Mouse (Mus musculus): Measurements from ENCODE around the gene Erich2.

The Erich2 gene

DNA sequence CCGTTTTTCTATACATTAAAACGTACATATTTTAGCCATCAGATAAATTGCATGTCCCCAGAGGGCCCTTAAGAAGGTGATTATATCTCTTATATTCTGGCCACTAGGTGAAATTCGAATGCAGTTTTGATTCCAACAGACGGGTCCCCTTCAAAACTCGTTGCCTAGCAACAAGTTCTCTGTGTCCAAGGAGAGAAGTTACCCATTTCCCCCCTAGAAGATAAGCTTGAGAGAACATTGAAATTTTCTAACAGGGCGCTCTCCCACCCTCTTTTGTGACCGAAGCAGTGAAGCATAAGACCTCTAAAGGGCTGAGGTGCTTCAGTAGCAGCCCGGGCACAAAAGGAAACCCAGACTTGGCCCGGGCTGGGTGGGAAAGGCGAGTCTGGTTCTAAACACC is at the start of gene Erich2:
TSS of gene Erich2 (plus strand) at position 324 of the 400 bp plus-strand sequence.
- peak; percentile 19 for DNase-seq (ENCODE audit: low read depth, low spot score)

DNA sequence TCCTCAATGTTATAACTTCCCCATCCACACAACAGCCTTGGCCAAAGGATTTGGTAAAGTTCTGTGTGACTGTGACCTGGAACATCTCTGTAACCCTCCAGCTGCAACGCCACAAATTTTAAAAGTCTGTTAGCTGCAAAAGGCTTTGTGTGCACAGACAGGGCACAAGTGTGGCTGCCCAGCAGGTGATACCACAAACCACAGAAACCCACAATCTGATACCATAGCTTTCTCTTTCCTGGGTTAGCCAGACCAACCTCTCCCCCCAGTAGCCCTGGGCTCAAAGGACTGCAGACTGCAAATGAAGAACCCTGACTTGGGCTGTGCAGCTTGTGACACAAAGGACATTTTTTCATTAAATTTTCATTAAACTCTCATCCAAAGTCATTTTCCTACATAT is 45.0 kb upstream of the Erich2 start:
- no peak for DNase-seq (ENCODE audit: low read depth, low spot score)

DNA sequence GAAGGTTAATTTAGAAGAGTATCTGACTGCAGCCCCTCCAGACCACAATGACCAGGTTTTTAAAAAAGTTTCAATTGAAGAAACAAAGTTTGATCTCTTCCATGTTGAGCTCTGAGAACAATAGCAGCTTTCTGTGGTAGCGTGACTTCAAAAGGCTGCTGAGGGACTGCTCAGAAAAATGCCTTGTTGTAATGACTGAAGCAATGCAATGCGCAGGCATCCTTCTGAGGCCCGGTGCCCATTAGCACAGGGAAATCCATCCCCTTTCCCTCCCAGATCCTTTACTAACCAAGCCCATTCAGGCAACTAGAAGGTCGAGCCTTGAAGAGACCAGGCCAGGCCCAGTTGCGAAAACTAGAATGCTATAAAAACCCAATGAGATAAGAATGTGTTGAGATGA is 37.5 kb upstream of the Erich2 start:
- DNase-seq (ENCODE audit: low read depth, low spot score): no peak

DNA sequence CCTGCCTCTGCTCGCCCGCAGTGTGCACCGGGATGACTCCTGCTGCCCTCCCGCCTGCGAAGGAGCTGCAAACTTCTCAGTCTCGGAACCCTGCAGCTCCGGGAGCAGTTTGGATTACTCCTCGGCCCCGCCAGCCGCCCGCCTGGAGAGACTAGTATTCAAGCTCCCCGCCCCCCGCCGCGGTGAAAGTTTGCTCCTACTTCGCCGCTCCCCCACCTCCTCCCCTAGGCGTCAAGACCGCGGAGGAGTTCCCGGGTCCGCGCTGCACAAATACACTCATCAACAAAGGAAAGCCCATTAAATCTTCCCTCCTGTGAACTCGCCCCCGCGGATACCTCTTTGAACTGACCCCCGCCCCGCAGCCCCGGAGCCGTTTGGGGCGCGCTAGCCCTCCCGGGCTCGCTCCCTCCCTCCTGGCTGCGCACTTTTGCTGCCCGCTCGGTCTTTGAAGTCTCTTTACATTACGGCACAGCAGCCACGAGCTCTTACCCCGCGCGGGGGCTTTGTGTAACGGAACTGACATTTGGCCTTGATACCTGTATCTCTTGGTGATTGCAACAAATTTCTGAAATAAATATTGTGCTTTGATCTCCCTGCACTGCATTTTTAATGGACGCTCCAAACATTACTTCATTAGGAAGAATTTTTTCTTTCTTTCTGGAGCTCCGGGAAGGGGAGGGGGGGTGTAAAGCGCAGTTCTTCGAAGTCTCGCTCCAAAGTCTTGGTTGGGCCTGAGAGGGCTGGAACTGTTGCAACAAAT is 36.6 kb upstream of the Erich2 start:
- DNase-seq (ENCODE audit: low read depth, low spot score): no peak

DNA sequence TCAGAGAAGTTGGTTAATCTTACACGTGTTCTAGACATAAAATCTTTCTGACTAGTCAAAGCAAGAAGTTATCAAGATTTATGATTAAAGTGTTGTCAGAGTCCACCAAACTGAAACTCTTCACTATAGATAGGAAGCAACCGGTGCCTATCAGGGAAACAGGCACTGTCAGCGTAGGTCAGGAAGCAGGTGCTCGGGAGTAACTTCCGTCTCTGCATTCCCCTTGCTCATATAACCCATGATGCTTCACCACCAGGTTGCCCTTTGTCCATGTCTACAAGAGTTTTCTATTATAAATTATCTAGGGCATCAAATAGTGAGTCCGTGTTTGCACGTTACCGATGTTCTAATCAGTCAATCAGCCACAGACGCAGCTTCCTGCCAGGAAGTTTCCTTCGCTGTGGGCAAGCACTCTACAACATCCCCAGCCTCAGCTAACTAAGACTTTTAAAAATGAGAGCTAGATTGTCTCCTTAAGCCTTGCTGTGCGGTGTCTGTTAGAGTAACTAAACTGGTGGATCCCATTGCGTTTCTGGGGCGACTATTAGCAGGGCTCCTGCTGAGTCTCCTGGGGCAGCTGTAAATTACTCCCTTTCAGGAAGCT is 10.8 kb upstream of the Erich2 start:
- no peak for DNase-seq (ENCODE audit: low read depth, low spot score)

DNA sequence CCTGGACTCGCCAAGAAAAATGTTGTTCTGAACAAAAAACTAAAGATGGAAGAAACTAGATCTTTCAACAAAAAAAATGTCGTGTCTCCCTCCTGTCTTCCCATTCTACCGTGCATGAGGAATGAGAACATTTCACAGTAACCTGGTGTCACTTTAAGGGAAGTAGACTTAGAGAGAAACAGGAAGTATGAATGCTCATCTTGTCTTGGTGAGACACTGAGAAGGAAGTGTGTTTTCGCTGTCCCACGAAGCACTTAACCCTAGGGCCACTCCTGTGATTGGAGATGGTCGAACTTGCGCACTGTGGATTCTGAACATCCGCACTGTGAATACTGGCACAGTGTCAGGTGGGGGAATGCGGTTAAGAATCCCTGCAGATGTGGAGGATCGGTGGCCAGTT is 5.2 kb upstream of the Erich2 start:
- no peak for DNase-seq (ENCODE audit: low read depth, low spot score)

DNA sequence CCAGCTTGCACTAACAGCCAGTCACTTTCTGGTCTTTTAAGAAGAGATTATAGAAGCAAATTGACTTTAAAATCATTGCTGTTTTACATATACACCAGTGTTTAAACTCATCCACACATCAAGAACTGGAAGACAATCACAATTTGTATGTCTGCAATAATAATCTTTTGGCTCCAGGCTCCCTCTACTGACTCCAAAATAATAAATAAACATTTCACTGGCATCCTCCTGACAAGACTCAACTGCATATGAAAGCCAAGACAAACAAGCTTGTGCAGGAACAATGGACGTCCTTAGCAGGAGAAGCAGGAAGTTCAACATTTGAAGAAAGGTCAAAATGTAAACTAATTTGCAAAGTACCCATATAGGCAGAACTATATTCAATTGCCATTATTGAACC is 3.4 kb upstream of the Erich2 start:
- no peak for DNase-seq (ENCODE audit: low read depth, low spot score)

DNA sequence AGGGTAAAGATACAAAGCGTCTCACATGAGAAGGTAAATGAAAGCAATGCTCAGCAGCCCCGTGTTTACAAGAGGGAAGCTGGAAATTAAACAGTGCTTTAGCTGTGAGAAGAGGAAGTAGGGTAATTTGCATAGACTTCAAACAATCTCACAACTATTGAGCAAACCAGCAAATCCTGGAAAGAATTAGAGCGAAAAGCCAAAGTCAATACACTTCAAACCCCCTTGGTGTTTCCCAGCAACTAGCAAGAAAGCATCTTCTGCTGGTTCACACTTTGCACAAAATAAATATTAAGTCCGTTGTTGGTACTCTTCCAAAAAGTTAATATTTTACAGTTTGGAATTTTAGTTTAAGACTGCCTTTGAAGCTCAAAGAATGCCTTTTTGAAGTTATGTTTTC is 2.7 kb upstream of the Erich2 start:
- DNase-seq (ENCODE audit: low read depth, low spot score): no peak

DNA sequence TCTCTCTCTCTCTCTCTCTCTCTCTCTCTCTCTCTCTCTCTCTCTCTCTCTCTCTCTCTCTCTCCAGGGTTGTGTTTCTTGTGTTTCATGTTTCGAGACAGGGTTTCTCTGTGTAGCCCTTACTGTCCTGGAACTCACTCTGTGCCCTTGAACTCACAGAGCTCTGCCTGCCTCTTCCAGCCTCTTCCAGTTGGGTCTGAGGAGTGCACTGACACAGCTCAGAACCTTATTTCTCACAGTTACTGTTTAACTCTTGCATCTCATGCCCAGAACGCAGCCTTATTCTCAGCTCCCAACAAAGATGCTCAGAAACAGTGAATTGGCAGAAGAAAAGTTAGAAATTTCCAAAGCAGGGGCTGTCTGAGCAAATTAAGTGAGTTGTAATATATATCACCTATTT is 2.2 kb upstream of the Erich2 start:
- no peak for DNase-seq (ENCODE audit: low read depth, low spot score)

DNA sequence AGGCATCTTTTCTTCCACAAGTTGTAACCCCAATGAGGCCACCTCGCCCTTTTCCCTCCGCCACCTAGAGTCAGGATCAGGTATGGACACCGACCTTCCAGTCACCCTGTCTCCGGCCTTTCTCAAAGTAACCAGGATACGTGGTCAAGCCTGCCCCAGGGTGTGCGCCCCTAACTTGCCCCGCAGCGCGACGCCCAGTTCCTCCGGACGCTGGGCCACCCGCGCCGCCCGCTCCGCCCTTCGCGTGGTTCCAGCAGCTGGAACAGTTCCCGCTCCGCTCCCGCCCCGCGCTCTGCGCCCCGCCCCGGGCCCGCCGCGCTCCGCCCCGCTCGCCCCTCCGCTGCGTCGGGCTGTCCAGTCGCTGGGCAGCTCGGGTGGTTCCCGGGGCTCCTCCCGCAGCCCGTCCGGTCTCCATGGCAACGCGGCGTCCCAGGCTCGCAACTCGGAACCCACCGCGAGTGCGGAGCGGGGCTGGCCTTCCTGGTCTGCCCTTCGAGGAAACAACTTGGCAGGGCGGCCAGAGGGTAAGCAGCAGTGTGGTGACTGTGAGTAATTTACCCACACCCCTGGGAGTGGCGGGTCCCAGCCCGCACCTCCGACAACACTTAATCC is 508 bp downstream of the Erich2 start:
- peak; percentile 48 for DNase-seq (ENCODE audit: low read depth, low spot score)

DNA sequence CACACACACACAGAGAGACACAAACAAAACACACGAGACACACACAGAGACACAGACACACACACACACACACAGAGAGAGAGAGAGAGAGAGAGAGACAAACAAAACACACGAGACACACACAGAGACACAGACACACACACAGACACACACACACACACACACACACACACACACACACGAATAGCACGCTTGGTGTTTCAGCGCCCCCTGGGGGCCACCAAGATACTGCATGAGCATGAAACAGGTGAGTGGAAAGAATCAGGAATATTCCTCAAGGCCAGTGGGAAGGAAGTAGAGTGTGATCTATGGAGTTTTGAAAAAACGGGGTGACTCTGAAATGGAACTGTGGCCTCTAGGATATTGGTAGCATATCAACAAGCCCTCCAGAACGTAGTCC is 29.7 kb downstream of the Erich2 start:
- peak; percentile 56 for DNase-seq (ENCODE audit: low read depth, low spot score)

DNA sequence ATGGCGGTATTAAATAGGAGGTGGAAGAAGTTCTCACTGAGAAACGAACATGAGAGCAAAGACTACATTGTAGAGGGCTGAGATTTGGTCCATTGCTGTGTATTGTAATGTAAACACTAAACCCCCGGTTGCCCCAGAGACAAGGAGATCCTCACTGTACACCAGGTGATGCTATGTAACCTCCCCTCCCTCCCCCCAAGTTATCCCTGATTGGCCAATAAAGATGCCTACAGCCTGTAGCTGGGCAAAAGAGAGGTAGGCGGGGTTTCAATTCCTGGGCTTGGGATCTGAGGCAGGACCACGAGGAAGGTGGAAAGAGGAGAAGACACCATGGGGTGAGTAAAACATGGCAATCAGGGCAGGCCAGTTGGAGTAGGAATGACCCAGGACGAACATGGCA is 42.1 kb downstream of the Erich2 start:
- no peak for DNase-seq (ENCODE audit: low read depth, low spot score)

DNA sequence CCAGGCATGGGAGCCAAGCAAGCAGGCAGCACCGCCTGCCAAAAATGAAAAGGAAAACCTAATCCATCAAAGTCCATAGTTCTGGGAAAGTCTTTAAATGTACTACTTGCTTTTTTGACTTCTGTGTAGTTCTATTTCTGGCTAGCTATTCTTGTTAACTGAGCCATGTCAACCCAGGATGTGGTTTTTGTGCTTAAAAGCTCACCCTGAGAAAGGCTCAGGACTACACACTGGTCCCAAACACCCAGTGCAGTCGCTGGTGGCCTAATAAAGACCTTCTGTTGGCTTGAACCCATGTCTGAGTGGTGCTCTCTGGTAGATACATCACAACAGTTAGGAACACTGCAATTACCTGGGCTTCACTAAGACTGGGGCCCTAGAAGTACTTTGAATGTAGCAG is 42.8 kb downstream of the Erich2 start:
- DNase-seq (ENCODE audit: low read depth, low spot score): no peak

DNA sequence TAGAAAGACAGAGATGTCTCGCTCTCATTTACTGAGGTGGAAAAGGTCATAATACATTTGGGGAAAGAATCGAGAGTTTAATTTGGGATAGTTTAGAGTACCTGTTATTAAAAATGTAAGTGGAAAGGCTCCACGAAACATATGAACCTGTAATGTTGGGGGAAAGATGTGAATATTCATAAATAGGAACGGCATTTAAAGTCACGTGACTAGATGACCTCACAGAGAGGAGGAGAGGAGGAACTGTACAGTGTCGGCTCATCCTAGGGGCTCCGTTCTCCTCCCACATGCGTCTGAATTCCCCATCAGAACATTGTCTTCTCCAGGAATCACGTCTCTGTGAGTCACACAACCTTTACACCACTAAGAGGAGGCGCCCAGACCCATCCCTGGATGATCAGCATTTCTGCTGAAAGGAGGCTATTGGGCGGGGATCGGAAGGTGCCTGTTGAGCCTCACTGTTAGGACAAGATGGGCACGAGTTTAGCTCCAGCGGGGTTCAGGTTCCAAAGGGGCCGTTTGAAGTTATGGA is 43.5 kb downstream of the Erich2 start:
- peak; percentile 55 for DNase-seq (ENCODE audit: low read depth, low spot score)

DNA sequence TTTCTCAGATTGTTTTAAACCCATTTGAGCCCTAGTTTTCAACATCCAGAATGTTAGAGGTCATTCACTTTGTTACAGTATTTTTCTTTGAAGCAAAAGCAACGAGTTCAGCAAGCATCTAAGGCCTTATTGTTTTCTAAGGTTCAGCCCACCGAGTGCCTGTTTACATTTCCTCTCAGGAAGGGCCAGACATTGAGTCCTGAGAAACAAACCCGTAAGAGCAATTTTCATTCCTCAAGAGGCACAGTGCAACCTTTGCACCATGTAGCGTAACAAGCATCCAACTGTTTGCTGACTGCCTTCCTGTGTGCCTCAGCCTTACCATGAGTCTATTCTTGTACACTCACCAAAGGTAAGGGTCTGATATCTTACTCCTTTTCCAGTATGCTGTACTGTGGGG is 44.2 kb downstream of the Erich2 start, which contains the start of gene Gad1:
TSS of gene Gad1 (plus strand) at position 301 of the 400 bp plus-strand sequence.
- DNase-seq (ENCODE audit: low read depth, low spot score): no peak

DNA sequence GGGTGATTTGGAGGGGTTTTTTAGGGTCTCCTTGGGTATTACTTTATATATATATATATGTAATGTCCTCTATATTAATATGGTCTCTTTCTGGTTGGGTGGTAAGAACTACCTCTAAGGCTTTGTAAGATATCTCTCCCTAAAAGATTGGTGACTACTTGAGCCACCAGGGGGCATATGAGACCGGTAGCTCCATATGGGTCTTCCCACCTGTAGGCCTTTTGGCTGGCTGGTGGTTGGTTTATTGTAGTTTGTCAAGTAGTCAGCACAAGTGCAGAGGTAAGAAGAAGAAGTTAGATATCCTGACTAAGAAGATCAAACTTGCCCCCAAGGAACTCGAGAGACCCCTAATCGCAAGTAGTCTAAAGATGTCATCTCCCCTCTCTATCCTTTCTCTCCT is 45.2 kb downstream of the Erich2 start:
- no peak for DNase-seq (ENCODE audit: low read depth, low spot score)

DNA sequence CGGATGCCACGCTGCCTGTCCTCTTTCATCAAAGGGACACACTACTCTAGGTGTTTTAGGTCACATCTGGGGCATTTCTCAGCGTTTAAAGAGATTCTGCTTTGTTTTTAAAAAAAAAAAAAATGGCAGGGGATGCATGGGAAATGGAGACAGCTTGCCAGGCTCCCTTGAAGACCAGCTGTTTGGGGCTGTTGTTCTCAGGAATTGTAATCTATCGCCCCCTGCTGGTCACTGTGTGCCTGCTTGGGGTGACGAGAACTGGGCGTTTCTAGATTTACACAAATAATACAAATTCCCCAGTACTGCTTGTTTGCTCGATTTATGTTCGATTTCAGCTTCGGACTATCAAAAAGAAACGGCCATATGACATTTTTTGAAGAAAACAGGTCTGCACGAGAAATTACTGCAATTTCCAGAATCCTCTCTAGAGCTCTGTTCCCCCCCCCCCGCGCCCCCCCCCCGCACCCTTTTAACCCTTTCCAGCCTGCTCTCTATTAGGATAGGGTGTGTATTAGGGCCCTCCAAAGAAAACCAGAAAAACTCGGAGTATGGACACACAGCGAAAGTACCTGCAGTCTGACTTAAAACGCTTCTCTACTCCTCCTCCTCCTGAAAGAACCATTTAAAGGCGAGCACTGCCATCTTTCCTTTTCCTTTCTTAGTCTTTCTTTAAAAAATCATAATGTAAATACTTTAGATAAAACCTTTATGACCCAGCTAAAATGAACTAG is 49.7 kb downstream of the Erich2 start:
- peak; percentile 94 for DNase-seq (ENCODE audit: low read depth, low spot score)

DNA sequence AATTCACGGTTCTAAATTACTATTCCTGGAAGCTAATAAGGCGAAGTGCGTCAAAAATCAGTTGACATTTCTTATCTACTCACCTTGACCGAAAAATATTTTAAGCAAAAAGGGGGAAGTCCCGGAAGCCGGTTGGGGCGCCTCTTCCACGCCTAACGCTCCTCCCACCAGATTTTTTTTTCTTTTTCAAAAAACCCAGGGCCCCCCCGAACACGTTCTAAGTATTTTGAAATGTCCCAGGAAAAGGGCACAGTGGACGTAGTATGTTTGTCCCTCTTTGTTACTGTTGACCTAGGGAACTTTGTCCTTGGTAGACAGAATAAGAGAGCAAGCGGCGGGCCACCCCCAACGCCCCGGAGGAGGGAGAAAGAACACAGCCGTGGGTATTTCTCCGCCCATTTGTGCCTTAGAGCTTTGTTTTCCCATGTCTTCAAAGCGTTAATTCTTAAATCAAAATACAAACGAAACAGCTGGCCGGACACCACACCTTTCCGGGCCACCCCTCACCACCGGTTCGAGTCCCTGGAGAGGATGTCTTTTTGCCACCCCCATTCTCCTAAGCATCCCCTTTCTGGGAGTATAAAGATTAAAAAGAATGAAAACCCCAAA is 50.3 kb downstream of the Erich2 start:
- peak; percentile 29 for DNase-seq (ENCODE audit: low read depth, low spot score)

DNA sequence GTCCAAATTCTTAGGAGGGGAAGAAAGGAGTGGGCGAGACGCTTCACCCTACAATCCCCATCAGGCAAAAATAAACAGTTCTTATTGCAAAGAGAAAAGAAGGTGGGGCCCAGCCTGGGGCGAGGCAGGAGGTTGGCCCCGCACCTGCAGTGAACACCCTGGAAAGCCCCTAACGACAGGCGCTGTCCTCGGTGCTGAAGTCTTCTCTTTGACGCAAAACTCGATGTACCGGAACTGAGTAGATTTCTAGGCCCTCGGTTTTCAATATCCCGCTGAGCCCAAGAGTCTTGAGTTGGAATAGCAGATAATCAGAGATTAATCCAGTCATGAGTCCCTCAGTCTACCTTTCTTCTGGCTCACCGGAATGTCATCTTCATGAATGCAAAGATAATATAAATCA is 50.9 kb downstream of the Erich2 start:
- DNase-seq (ENCODE audit: low read depth, low spot score): peak; percentile 29

DNA sequence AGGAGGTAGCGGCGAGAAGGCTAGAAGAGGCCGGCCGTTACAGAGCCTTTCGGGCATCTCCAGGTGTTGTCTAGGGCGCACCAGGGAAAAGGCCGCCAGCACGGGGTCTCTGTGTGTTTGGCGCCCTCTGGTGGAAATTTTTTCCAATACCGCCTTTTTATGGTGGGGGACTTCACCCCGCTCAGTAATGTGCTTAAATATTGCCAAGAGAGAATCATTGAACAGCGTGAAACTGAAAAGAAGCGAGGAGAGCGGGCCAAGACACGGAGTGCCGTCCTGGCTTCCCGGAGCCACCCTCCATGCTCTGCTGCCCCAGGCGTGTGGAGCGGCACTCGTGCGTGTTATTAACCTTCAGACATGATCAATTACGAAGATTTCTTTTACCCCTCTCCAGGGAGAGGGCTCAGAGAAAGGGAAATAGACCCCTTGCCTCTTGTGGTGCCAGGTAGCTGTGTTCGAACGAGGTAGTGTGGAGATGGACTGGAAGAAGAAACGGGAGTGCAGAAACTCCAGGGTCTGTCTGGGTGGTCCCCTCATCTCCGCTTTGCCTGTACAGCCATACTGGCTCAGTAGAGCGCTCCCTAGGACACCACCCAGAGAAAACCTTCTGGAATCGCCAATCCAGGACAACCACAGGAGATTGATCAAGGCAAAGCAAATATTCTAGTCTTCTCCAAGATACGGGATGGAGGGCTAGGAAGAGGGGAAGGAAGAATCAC is 52.6 kb downstream of the Erich2 start:
- peak; percentile 80 for DNase-seq (ENCODE audit: low read depth, low spot score)

DNA sequence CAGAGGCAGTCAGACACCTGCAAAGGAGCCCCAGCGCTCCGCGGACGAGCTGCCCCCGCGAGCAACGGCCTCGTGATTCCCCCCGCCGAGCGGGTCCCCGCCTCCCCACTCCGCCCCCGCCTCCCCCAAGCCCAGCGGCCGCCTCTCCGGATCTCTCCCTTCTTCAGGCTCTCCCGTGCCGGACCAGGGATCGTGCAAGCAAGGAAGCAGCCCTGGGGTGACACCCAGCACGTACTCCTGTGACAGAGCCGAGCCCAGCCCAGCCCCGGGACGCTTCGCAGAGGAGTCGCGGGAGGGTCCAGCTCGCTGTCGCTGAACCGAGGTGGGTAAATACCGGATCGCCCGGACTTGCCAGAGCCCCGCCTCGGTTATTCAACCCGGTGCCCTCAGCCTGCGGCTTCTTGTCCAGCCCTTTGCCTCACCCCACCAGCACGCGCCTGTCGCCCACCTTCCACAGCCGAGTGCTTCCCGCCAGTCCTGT is 53.4 kb downstream of the Erich2 start:
- DNase-seq (ENCODE audit: low read depth, low spot score): peak; percentile 80

Measured in brain, adult 2 months (tissue).